Mouse (Mus musculus) yolk sac, embryonic 10.5 days (tissue): ENCODE data around the gene Itga5.
A peak's percentile ranks its signal among the peaks of the same experiment; 100 is the strongest.

Source experiments
- DNase-seq: peaks from one replicate; pipeline ENCODE4 v3.0.0-alpha.2; 2017; ENCODE audit warnings: low spot score

Gene Itga5

GRCm38 (mm10) chr15:103365471-103366375, 840 bp downstream of the Itga5 start:
- DNase-seq, result peak; percentile 72

GRCm38 (mm10) chr15:103364761-103365160, 1.8 kb downstream of the Itga5 start:
- DNase-seq, result no peak

GRCm38 (mm10) chr15:103363809-103364208, 2.8 kb downstream of the Itga5 start:
- no peak for DNase-seq

DNA sequence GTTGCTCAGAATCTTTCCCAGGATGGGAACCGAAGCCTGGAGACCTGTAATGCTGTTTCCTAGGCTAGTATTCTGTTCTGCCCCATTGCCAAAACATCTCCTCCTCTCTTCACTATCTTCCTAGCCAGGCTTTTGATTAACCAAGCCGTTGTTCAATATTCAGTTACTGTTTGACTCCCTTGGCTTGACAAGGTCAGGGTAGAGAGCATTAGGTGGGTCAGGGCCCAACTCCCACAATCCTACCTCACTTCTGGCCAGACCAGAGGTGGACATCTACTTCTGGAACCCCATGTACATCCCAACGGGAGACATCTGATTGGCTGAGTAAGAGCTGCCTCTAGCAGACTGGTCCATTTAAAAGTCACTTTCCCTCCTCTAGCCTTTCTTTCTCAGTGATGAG, 3.6 kb downstream of the Itga5 start:
- peak; percentile 53 for DNase-seq

- DNase-seq, result no peak
Measured at GRCm38 (mm10) chr15:103362333-103362732, 4.2 kb downstream of the Itga5 start.

GRCm38 (mm10) chr15:103361269-103361668, 5.3 kb downstream of the Itga5 start:
- no peak for DNase-seq

DNA sequence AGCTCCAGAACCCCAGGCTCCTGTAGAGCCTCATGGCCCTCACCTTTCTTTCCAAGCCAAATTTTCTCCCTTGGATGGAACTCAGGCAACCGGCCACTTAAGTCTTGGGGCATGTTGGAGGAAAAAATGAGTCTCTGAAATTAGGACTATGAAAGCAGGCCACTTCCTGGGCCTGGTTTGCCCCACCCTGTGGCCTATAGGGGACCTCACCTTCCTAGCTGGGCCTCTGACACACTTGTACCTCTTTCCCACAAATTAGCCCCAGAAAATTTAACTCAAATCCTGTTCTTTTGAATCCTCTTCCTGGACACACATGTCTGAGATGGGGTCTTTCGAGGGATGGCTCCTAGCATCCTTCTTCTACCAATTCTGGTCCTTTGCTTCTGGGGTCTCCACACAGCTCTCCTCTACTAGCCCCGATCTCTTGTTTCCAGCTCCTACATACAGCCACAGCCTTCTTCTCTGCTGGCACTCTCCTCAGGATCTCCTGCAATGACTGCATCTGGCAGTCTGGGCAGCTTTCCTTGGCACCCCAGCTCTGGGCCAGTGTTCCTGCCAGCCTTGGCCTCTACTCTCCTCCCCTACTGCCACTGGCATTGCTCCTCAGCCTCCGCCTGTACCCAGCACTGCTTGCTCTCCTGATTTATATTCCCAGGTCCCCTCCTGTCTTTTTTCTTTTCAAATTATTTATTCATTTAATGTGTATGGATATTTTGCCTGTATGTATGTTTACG, 6.5 kb downstream of the Itga5 start:
- DNase-seq, result no peak

DNA sequence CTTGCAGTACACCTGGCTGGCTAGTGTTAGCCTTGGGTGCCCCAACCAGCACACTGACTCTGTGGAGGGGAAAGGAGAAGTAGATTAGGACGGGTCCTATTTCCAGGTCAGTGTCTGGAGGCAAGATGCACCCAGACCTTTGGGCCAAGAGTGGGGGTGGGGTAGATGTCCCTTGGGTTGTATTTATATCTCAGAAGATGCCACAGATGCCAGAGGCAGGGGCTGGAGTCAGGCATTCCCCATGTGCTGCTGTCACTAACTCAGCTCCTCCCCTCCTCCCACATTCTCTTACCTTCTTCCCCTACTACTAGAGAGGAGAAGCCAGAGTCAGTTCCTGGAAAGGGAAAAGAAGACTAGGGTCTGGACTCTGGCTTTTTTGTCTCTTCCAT, 7.4 kb downstream of the Itga5 start:
- no peak for DNase-seq

DNA sequence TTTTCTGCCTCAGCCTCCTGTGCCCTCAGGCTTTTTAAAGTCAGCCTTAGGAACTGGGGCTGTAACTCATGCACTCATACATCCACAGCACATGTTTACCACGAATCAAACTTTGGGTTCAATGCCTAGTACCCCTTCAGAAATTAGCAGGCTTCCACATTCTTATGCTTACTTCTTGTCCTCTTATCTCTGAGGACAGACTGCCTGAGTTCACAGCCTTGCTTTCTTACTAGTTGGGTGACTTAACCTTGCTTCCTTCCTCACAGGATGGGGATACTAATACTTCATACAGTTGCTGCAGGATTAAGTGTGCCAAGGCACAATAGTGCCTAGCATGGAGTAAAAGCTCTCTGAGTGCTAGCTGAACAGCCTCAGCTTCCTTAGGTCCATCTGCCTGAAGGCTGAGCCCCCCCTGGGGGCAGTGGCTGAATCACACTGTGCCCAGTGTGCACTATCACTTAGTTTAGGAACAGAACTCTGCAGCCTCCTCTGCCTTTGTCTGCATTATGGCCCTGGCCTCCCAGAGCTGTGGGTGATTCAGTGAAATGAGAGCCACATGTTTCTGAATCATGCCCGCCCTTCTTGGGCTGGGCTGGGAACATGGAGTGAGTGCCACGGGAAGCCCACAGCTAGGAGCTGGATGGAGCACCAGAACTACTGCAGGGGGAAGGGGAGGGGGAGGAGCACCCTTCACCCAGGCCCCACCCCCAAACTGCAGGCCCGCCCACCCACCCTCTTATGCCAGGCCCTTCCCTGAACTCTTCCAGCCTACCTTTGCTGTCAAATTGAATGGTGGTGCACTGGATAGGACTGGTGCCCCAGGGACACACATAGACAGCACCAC, 8.1 kb downstream of the Itga5 start:
- DNase-seq, result no peak

DNA sequence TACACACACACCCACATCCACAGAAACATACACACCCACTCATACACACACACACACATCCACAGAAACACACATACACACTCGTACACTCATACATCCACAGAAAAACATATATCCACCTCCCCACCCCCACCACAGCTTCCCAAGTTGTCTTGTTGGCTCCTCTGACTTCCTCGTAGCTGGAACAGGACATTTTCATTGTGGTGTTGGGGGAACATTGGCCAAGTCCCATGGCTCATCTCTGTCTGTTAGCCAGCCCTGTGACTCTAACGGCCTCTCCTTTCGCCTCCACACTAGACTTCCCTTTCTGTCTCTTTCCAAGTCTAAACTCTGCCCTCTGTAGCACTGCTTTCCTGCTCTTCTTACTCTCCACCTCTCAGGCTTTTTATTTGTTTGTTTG, 8.7 kb downstream of the Itga5 start:
- DNase-seq, result no peak

DNA sequence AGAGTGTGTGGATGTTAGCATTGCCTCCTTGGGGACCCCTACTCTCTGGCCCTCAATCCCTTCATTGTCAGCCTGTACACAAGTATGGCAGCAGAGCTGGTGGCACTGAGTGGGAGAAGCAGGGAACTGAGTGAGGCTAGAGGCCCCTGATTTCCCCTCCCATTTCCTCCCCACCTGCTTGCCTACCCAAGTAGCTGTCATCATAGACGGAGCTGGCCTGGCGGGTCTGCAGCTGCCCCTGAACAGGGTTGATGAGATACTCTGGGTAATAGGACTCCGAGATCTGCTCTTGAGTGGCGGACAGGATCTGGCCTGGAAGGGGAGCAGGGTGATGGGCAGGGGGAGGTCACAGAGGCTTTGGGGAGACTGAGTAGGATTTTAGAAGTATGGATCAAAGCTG, 10.4 kb downstream of the Itga5 start:
- DNase-seq, result no peak

DNA sequence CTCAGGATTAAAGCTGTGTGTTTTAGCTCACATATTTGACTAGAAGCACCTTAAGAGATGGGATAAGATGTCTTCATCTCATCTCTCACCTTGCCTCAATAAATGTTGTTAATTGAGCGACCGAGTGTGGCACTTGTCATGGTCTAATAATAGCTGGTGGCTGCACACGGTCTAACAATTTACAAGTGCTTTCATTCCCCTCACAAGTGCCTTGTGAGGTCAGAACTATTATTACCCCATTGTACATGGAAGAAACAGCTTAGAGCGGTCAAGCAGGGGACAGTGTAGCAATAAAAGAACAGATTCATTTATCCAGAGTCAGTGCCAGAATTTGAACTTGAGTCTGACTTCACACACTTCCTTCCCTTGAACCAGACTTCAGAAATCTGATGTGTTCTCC, 11.1 kb downstream of the Itga5 start:
- no peak for DNase-seq

- DNase-seq, result no peak
Measured at GRCm38 (mm10) chr15:103354690-103355089, 11.9 kb downstream of the Itga5 start.

DNA sequence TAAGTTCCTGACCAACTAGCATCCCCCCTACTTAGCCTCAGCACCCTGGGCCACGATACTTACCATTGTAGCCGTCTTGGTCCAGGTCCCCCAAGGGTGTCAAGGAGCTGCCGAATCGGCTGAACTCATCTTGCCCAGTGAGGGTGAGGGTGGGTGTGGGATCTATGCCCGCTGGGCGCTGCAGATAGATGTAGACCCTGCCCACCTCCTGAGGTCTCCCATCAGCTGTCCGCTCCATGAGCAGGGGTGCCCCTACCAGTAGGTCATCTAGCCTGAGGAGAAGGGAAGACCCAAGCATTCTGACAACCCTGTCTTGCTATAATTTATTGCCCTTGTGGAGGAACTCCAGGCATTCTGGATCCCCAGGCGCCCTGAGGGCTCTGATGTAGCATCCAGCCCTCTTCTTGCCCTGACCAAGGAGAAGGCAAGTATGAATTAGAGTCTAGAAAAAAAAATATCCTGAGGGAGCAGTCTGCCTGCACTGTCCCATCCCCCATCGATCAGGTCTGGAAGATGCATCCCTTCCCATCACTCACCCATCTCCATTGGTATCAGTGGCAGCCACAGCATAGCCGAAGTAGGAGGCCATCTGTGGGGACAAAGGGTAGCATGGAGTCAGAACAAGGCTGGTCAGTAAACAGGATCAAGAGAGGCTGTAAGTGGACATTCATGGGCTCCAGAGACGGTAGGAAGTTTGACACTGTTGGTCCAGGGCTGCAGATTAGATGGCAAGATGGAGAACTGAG, 12.9 kb downstream of the Itga5 start:
- no peak for DNase-seq

GRCm38 (mm10) chr15:103352856-103353255, 13.7 kb downstream of the Itga5 start:
- DNase-seq, result no peak

DNA sequence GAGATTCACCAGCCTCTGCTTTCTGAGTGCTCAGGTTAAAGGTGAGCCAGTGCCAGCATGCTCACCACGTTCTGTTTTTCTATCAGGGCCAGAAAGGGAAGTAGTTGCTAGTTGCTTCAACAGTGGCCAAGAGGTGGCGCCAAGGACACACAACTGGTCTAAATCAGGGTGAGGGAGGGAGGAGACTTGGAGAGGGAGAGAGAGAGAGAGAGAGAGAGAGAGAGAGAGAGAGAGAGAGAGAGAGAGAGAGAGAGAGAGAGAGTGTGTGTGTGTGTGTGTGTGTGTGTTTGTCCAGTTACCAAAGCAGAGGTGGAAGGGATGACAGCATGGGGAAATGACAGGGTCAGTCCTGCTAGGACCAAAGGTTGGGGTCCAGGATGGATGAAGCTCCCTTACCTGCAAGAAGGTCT, 19.3 kb downstream of the Itga5 start:
- peak; percentile 72 for DNase-seq

GRCm38 (mm10) chr15:103345789-103346188, 20.8 kb downstream of the Itga5 start:
- DNase-seq, result no peak

- DNase-seq, result no peak
Measured at GRCm38 (mm10) chr15:103343556-103343955, 23.0 kb downstream of the Itga5 start.

DNA sequence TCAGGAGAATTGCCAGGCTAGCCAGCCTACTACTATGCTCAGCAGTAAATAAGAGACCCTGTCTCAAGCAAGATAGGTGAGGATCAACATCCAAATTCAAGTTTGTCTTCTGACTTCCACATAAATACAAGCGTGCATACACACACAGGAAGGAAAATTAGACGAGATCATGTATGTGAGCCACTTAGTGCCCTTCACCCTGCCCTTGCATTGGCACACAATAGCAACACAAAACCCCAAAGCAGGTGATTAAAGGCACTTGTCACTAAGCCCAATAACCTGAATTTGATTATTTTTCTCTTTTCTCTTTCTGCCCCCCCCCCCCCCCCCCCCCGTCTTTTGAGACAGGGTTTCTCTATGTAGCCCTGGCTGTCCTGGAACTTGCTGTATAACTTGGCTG, 23.6 kb downstream of the Itga5 start:
- DNase-seq, result no peak

DNA sequence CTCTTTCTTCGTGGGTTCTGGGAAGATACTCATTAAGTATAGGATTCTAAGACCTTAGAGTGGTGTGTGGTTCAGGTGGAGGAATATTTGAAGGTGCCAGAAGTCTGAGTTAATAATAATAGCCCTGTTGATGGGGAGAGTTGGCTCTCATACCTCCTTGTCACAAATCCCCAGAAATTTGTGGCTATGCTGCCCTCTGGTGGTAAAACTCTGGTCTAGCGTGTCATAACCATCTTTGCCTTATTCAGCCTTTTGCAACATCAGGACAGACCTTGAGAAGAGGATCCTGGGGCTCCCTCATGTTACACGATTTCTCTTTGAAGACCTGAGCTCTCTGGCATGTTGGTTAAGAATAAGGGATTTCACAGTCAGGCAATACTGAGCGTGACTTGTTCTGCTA, 24.1 kb downstream of the Itga5 start:
- DNase-seq, result peak; percentile 65

DNA sequence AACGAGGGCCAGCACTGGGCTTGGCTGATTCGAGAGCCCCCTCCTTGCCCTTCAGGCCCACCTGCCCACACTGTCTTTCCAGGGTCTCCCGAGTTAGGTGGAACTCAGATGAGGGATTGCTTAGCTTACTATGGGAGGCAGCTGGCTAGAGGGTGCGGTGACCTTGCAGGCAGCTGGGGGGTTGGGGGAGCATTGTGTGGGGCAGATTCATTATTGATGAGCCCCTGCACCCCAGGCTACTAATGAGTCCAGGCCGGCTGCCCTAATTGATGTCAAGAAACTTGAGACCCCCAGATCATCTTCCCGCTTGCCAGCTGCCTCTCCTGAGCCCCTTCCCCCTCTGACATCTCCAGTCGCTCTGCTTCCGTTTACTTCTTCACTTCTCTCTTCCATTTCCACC, 25.0 kb downstream of the Itga5 start:
- no peak for DNase-seq

DNA sequence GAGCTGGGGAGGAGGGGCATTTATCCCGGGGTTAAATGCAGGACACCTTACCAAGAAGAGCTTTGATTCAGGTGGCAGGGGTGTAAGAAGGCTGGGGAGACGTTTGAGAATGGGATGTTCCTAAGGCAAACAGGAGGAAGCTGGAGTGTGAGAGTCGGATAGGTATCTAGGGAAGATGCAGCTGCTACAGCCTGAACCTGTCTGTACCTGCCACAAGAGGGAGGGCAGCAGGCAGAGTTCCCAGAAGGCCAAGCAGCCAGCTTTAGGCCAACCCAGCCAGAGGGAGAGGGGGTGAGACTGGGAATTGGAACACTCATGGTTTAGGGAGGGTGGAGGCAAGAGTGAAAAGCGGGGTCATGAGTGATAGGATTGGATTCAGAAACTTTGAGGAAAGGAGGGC, 25.8 kb downstream of the Itga5 start:
- no peak for DNase-seq
